Mouse (Mus musculus) forebrain, embryonic 15.5 days (tissue): Measurements from ENCODE around the gene Sorbs1. TPM values are rescaled to one million over a fixed set of nuclear protein-coding genes. Genes with fewer than 3 reads are reported as not detected.
A peak's percentile ranks its signal among the peaks of the same experiment; 100 is the strongest.

Experiments used
- ATAC-seq: fragments of 200-750 bp; cut with Nextera tagmentation; replicated peaks from 2 replicates; pipeline ENCODE4 v1.8.0; 2017; ENCODE audit warnings: mild to moderate bottlenecking, moderate TSS enrichment, moderate library complexity
- H3K27ac ChIP-seq: fragments of 300-500 bp; sonication (generic); replicated peaks from 2 replicates; pipeline ENCODE4 v1.5.1; 2015; ENCODE audit warnings: mild to moderate bottlenecking, inconsistent platforms
- H3K27me3 ChIP-seq: fragments of 300-500 bp; sonication (generic); 2 replicates; pipeline ENCODE4 v1.6.1; 2015; ENCODE audit warnings: inconsistent platforms
- H3K36me3 ChIP-seq: fragments of 300-500 bp; sonication (generic); 2 replicates; pipeline ENCODE4 v1.6.1; 2015; ENCODE audit warnings: mild to moderate bottlenecking, inconsistent platforms
- H3K4me1 ChIP-seq: fragments of 300-500 bp; sonication (generic); 2 replicates; pipeline ENCODE4 v1.6.1; 2015; ENCODE audit warnings: inconsistent platforms
- H3K4me2 ChIP-seq: fragments of 300-500 bp; sonication (generic); replicated peaks from 2 replicates; pipeline ENCODE4 v1.6.1; 2015; ENCODE audit warnings: mild to moderate bottlenecking, inconsistent platforms
- H3K4me3 ChIP-seq: fragments of 300-500 bp; sonication (generic); 2 replicates; pipeline ENCODE4 v1.5.1; 2015; ENCODE audit warnings: mild to moderate bottlenecking, inconsistent platforms
- H3K9ac ChIP-seq: fragments of 300-500 bp; sonication (generic); replicated peaks from 2 replicates; pipeline ENCODE4 v1.6.1; 2015; ENCODE audit warnings: mild to moderate bottlenecking, inconsistent platforms
- H3K9me3 ChIP-seq: fragments of 300-500 bp; sonication (generic); 2 replicates; pipeline ENCODE4 v1.6.1; 2016; ENCODE audit warnings: inconsistent platforms
- WGBS: fragments of 180-500 bp; shearing (Covaris S2); methylation state at CpG from one replicate; pipeline ENCODE4 v1.1.7; 2015; ENCODE audit warnings: mixed read lengths; 5-methylcytosine and 5-hydroxymethylcytosine counted together
- polyA plus RNA-seq: library from polyadenylated mRNA; unstranded; fragments of >200 nt; fragmentation: Nextera tagmentation; extraction: Ambion mirVana; gene quantifications from 2 replicates; pipeline ENCODE4 v1.2.1, GENCODE M21; 2015

Gene Sorbs1
- polyA plus RNA-seq, 1 experiment from 2014 or later, result 111 TPM

DNA sequence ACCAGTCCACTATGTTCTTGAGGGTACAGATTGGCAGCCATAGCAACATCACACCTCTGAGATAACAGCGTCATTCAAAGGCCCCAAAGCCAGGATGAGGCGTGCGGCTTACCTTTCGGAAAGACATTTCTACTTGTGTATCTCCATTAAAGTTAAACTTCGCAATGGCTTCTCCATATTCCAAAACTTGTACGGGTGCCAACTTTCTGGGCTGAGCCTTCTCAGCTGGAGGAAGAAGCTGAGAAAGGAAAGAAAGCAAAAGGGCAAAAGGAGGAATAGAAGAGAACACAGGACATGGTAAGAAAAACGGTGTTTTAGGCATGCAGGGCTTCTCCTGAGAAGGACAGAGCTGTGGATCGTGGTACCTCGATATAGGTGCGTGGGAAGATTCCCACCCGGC is 199.3 kb downstream of the Sorbs1 start:
- Histone ChIP-seq H3K27ac (no peak overlapping the region), H3K4me3 (no peak overlapping the region), H3K9me3 (no peaks in the 10 kb centered on the region), H3K4me1 (no peaks in the 10 kb centered on the region), H3K27me3 (no peaks in the 10 kb centered on the region), H3K9ac (no peak overlapping the region), H3K4me2 (no peak overlapping the region), H3K36me3 (peaks cover 56% of the 10 kb centered on the region)
- no peak for ATAC-seq
- 96% methylated on average over 11 of the region's 11 CpGs for WGBS

DNA sequence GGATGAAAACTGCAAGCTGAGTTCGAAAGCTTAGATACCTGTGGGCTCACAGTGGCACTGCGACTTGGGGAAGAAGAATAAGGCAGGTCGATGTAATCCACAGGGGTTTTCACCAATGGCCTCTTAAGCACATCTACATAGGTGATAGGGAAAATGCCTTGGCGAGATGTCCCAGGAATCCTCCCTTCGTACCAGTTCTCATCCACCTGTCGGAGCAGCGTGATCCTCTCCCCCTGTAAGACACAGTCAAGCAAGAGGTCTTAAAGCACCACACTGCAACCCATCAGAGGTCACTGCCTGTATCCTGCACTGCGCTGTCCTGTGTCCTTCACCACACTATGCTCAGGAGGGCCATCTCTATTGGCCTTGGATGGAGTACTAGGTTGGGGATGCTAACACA is 201.9 kb downstream of the Sorbs1 start:
- Histone ChIP-seq H3K9me3 (no peaks in the 10 kb centered on the region), H3K4me3 (no peak overlapping the region), H3K4me1 (no peaks in the 10 kb centered on the region), H3K36me3 (peaks cover 57% of the 10 kb centered on the region), H3K9ac (no peak overlapping the region), H3K27me3 (no peaks in the 10 kb centered on the region), H3K4me2 (no peak overlapping the region), H3K27ac (no peak overlapping the region)
- ATAC-seq, result no peak
- WGBS, result 96% methylated on average over 8 of the region's 8 CpGs

DNA sequence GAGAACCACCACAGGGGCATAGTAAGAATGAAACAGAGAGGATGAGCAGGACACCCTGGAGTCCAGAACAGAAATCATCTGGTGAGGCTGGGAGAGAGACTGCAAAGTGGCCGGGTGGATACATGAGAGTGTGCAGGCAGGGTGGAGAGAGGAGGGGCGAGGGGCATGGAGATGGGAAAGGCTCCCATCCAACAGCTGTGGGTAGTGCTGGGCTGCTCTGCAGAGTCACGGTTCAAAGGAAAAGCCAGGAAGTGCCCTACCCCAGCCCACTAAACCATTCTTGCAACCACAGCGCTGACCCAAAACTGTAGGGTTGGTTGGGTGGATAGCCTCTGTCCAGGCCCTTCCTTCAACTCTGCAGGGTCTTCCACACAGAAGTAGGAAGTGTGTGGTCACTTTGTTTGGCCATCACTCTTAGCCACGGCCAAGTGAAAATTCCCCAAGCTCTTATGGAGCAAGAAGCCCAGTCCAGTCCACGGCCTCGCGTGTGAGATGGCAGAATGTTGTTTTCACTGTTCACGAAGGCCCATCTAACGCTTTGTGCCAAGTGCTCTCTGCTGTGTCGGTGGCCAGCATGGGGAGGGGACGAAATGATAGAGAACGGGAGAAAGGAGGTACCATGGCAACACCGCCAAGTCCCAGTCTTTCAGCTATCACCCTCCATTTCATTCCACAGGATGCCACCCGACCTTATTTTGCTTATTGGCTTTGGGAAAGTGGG is 203.0 kb downstream of the Sorbs1 start:
- Histone ChIP-seq H3K36me3 (peaks cover 50% of the 10 kb centered on the region), H3K9me3 (no peaks in the 10 kb centered on the region), H3K4me3 (no peak overlapping the region), H3K9ac (no peak overlapping the region), H3K4me1 (no peaks in the 10 kb centered on the region), H3K4me2 (no peak overlapping the region), H3K27me3 (no peaks in the 10 kb centered on the region), H3K27ac (no peak overlapping the region)
- WGBS, result 90% methylated on average over 15 of the region's 15 CpGs
- no peak for ATAC-seq

DNA sequence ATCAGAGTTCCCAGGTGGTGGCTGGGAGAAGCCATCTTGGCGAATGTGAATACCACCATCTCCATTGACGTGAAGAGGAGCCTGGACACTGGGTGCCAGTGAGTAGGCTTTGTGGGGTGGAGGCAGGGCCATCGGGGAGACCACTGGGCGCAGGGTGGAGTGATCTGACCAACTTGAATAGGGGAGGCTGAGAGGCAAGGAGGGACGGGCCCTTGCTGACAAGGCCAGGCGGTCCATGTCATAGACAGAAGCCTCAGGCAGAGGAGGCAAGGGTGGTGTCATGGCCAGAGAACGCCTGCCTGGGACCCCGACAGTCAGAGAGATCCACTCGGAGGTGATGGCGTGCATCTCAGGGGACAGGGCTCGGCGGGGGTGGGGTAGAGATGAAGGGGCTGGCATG is 203.7 kb downstream of the Sorbs1 start:
- 94% methylated on average over 12 of the region's 12 CpGs for WGBS
- ATAC-seq, result no peak
- peaks cover 49% of the 10 kb centered on the region for H3K36me3 ChIP-seq
- no peak overlapping the region for H3K9ac ChIP-seq
- no peak overlapping the region for H3K27ac ChIP-seq
- H3K9me3 ChIP-seq, result no peaks in the 10 kb centered on the region
- no peak overlapping the region for H3K4me2 ChIP-seq
- no peaks in the 10 kb centered on the region for H3K27me3 ChIP-seq
- H3K4me1 ChIP-seq, result no peaks in the 10 kb centered on the region
- H3K4me3 ChIP-seq, result no peak overlapping the region

DNA sequence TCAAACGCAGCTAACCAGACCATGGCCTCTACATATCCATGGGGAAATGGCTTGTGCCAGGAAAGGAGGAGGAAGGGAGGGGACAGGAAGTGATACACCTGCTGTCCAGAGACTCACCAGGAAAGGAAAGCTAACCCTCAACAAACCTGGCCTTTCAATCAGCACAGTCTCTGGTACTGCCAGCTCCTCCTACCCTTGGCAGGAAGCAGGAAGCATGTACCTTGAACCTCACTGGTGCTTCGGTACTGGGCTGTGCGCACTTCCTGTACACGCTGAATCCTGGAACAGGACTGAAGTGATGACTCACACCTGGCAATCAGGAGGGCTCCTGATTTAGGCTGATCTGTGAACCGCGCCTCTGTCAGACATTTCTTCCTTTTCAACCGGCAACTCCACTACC is 206.0 kb downstream of the Sorbs1 start:
- no peak overlapping the region for H3K4me2 ChIP-seq
- H3K27ac ChIP-seq, result no peak overlapping the region
- no peaks in the 10 kb centered on the region for H3K9me3 ChIP-seq
- H3K9ac ChIP-seq, result no peak overlapping the region
- 95% methylated on average over 7 of the region's 7 CpGs for WGBS
- no peak for ATAC-seq
- H3K4me3 ChIP-seq, result no peak overlapping the region
- no peaks in the 10 kb centered on the region for H3K4me1 ChIP-seq
- H3K27me3 ChIP-seq, result no peaks in the 10 kb centered on the region
- H3K36me3 ChIP-seq, result peaks cover 36% of the 10 kb centered on the region

DNA sequence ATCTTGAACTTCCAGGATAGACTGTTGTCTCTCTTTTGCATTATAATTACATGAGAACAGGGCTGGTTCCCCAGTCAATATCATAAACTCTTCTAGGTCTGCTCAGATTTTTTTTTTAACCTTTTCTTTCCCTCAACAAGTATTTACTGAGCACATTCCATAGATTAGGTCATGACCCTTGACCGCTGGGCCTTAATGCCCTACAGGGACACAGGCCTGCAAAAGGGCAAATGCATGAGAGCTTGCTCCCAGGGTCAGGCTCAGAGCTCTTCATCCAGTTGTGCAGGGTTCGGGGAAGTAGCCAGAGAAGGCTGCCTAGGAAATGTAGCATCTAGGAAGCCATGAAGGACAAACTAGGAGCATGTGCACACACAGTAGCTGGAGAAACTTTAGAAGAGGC is 206.9 kb downstream of the Sorbs1 start:
- H3K27me3 ChIP-seq, result no peaks in the 10 kb centered on the region
- peaks cover 30% of the 10 kb centered on the region for H3K36me3 ChIP-seq
- H3K27ac ChIP-seq, result no peak overlapping the region
- no peak overlapping the region for H3K4me2 ChIP-seq
- ATAC-seq, result no peak
- H3K9me3 ChIP-seq, result no peaks in the 10 kb centered on the region
- no peak overlapping the region for H3K9ac ChIP-seq
- WGBS, result 80% methylated on average over 2 of the region's 2 CpGs
- H3K4me1 ChIP-seq, result no peaks in the 10 kb centered on the region
- no peak overlapping the region for H3K4me3 ChIP-seq

DNA sequence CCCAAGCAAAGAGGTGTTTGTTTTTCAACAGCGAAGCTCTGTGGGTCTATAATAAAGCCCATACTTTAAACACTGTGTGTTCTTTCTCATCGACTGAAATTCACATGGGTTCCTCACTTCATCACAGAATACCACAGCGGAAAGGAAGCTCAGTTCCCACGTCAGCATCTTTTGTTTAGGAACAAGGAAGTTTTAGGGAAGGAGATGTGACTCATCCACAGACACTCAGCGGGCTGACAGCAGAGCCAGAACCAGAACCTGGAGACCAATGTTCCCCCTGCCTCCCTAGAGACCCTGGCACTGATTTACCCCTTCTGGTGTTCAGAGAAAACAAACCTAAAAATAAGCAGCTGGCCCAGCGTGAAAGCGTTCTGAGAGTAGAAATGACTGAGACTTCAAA is 208.1 kb downstream of the Sorbs1 start:
- no peaks in the 10 kb centered on the region for H3K9me3 ChIP-seq

DNA sequence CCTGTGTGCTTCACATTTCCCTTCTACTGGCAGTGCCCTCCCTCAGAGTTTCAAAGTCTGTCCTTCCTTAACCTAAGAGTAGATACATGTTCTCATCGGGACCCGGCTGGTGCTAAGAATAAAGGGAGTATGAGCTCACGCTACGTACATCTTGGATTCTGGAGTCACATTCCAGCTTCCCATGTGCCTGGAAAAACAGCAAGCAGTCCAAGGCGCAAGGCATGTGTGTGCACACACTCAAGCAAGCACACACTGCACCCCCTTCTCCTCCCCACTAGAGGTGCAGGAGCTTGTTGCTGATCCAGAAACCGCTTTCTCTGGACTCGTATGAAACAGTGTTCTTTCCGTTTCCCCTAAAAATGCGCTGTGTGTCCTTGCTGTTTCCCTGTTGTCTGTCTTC is 210.7 kb downstream of the Sorbs1 start:
- H3K4me3 ChIP-seq, result no peak overlapping the region
- H3K4me2 ChIP-seq, result no peak overlapping the region
- WGBS, result 87% methylated on average over 9 of the region's 9 CpGs
- H3K9ac ChIP-seq, result no peak overlapping the region
- 0 out of 2 replicates have a peak, but pooled peaks cover 2% of the 10 kb centered on the region for H3K4me1 ChIP-seq
- no peaks in the 10 kb centered on the region for H3K27me3 ChIP-seq
- no peaks in the 10 kb centered on the region for H3K9me3 ChIP-seq
- ATAC-seq, result no peak
- H3K36me3 ChIP-seq, result peaks cover 11% of the 10 kb centered on the region
- H3K27ac ChIP-seq, result no peak overlapping the region

More for the DNA sequence above, 208.1 kb downstream of the Sorbs1 start:
- no peak overlapping the region for H3K9ac ChIP-seq
- H3K27me3 ChIP-seq, result no peaks in the 10 kb centered on the region
- no peak overlapping the region for H3K4me3 ChIP-seq
- H3K27ac ChIP-seq, result no peak overlapping the region
- H3K36me3 ChIP-seq, result peaks cover 23% of the 10 kb centered on the region
- no peak for ATAC-seq
- H3K4me2 ChIP-seq, result no peak overlapping the region
- no peaks in the 10 kb centered on the region for H3K4me1 ChIP-seq
- 78% methylated on average over 7 of the region's 7 CpGs for WGBS

DNA sequence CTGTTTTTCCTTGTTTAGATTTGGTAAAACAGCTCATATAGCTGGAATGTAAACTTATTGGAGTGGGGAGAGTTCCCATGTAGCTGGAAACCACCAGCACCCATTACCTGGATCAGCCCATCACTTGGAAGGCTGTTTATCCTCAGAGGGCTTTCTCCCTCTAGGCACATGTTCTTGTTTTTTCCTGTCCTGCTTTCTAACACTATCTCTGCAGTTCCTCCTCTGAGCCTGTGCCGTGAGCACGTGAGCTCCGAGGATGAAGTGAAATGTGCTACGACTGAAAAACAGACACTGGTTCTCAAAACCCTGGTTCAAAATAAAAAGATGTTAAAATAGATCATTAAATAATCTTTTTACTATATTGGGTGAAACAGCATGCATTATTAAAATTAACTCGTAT is 211.1 kb downstream of the Sorbs1 start:
- Histone ChIP-seq H3K9ac (no peak overlapping the region), H3K27me3 (no peaks in the 10 kb centered on the region), H3K9me3 (no peaks in the 10 kb centered on the region), H3K4me3 (no peak overlapping the region), H3K27ac (no peak overlapping the region), H3K36me3 (peaks cover 9% of the 10 kb centered on the region), H3K4me1 (0 out of 2 replicates have a peak, but pooled peaks cover 2% of the 10 kb centered on the region), H3K4me2 (no peak overlapping the region)
- WGBS, result 92% methylated on average over 5 of the region's 5 CpGs
- no peak for ATAC-seq

DNA sequence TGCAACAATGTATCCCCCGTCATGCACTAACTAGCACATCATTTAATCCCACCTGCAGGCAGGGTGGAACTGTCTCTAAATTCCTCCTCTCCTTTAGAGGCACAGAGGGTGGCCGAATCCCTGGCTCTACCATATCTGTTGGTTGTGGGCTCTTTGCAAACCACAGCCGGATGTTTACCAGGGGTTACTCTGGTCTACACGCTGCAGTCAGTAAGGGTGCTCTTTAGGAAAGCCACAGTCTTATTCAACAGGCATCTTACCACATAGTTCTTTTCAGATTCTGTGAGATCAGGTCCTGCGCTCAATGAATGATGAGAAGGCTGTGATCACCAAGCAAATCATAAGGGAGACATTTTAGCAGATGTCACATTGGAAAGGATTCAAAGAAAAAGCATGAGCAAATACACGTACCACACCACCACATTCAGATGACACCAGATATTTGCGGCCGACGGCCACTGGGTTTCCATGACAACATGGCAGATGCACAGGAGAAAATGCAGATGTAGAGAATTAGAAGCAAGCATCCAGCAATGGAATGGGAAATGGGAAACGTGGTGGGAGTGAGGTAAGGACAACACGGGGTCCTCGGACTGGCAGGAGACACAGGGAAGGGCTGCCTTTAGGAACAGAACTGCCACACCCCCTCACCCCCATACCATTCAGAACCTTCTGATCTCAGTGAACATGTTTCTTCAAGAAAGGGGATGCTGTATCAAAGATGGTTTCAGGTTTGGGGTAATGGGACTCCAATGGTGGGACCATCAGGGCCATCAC is 213.4 kb downstream of the Sorbs1 start:
- 68% methylated on average over 12 of the region's 12 CpGs for WGBS
- Histone ChIP-seq H3K27me3 (no peaks in the 10 kb centered on the region), H3K27ac (no peak overlapping the region)

DNA sequence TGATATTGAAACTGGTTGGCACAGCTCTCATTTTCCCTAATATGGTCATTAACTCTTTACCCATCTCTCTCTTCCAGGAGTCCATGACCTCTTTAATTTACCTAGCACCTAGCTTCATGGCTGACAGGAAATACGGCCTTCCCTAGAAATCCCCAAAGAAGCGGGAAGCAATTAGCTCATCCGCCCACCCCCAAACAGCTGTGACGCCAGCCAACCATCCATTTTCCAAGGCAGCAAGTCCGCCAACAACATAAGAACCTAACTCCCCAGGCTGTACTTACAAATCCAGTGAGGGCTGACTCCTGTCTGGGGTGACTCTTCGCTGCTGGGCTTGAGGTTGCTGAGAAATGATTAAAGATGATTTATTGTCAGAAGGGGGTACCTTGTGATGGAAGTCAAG is 214.4 kb downstream of the Sorbs1 start:
- no peak overlapping the region for H3K4me3 ChIP-seq
- H3K27ac ChIP-seq, result no peak overlapping the region
- WGBS, result 81% methylated on average over 6 of the region's 6 CpGs
- H3K4me2 ChIP-seq, result no peak overlapping the region
- H3K9ac ChIP-seq, result no peak overlapping the region
- no peak for ATAC-seq
- peaks cover 4% of the 10 kb centered on the region; the same call in 1 of the 2 replicates for H3K36me3 ChIP-seq
- no peaks in the 10 kb centered on the region for H3K27me3 ChIP-seq
- H3K9me3 ChIP-seq, result no peaks in the 10 kb centered on the region
- 0 out of 2 replicates have a peak, but pooled peaks cover 2% of the 10 kb centered on the region for H3K4me1 ChIP-seq

More for the DNA sequence above, 213.4 kb downstream of the Sorbs1 start:
- H3K4me3 ChIP-seq, result no peak overlapping the region
- H3K4me2 ChIP-seq, result no peak overlapping the region
- no peak overlapping the region for H3K9ac ChIP-seq
- H3K4me1 ChIP-seq, result 0 out of 2 replicates have a peak, but pooled peaks cover 2% of the 10 kb centered on the region
- ATAC-seq, result peak; percentile 46; the same call in 1 of the 2 replicates
- H3K36me3 ChIP-seq, result peaks cover 4% of the 10 kb centered on the region; the same call in 1 of the 2 replicates
- H3K9me3 ChIP-seq, result no peaks in the 10 kb centered on the region

DNA sequence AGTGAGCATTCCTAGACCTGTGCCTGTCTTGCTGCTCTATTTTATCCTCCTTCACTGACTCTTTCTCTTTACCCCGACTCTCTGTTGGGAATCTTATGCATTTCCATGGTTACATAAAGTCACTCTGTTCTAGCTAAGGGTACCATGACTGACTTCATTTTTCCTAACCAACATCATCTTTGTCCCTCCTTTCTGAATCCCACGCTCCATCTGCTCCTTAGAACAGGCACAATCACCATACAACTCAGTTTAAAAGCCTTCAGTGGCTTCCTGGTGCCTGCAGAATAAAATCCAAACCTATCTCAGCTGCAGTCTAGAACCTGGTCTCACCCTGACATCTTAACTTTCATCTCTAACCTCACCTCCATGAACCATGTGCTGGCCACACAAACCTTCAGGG is 215.0 kb downstream of the Sorbs1 start:
- Histone ChIP-seq H3K4me1 (0 out of 2 replicates have a peak, but pooled peaks cover 2% of the 10 kb centered on the region), H3K4me2 (no peak overlapping the region), H3K27ac (no peak overlapping the region), H3K4me3 (no peak overlapping the region), H3K9me3 (no peaks in the 10 kb centered on the region), H3K36me3 (peaks cover 4% of the 10 kb centered on the region; the same call in 1 of the 2 replicates), H3K27me3 (no peaks in the 10 kb centered on the region), H3K9ac (no peak overlapping the region)
- no peak for ATAC-seq
- WGBS, result 84% methylated on average over 2 of the region's 2 CpGs
